Mouse (Mus musculus): Measurements from ENCODE around the gene Zic4. TPM values are rescaled to one million over a fixed set of nuclear protein-coding genes. Genes with fewer than 3 reads are reported as not detected.
A peak's percentile ranks its signal among the peaks of the same experiment; 100 is the strongest.

Zic4 gene
- not detected in 2 replicates for polyA plus RNA-seq (2014; fragmentation: Nextera tagmentation; extraction: Ambion mirVana)

GRCm38 (mm10) chr9:91361856-91362601 is at the start of gene Zic4:
Zic4 (plus strand) TSS chr9:91362413.
- H3K27me3 ChIP-seq (replicated peaks; ENCODE audit: control insufficient read depth, insufficient read depth, low read length): peaks cover 96% of the 10 kb centered on the region

GRCm38 (mm10) chr9:91347591-91347990 is 14.6 kb upstream of the Zic4 start:
- no peaks in the 10 kb centered on the region for H3K9me3 ChIP-seq (ENCODE audit: control insufficient read depth, low read length)
- H3K9ac ChIP-seq (ENCODE audit: low read length): no peak overlapping the region
- ATAC-seq (replicated peaks; ENCODE audit: low FRiP score, low TSS enrichment, low read depth): no peak
- no peaks in the 10 kb centered on the region for H3K4me1 ChIP-seq (replicated peaks; ENCODE audit: control insufficient read depth, insufficient read depth, low read length)
- H3K36me3 ChIP-seq (ENCODE audit: control insufficient read depth, insufficient read depth, low read length): no peaks in the 10 kb centered on the region
- 61% methylated on average over 2 of the region's 2 CpGs for WGBS
- H3K27ac ChIP-seq (ENCODE audit: low read depth): no peak overlapping the region
- no peak overlapping the region for H3K4me2 ChIP-seq (ENCODE audit: low read length)
- H3K4me3 ChIP-seq (ENCODE audit: low read depth, low read length): no peak overlapping the region
- no peak for DNase-seq (ENCODE audit: low spot score)
- H3K27me3 ChIP-seq (replicated peaks; ENCODE audit: control insufficient read depth, insufficient read depth, low read length): peaks cover 46% of the 10 kb centered on the region

More at GRCm38 (mm10) chr9:91361856-91362601, at the start of gene Zic4:
- ATAC-seq (replicated peaks; ENCODE audit: low FRiP score, low TSS enrichment, low read depth): no peak
- Histone ChIP-seq H3K4me3 (ENCODE audit: low read depth, low read length) (peak within 1 kb of the TSS; percentile 19), H3K36me3 (ENCODE audit: control insufficient read depth, insufficient read depth, low read length) (no peaks in the 10 kb centered on the region), H3K9ac (ENCODE audit: low read length) (no peak within 1 kb of the TSS), H3K4me1 (replicated peaks; ENCODE audit: control insufficient read depth, insufficient read depth, low read length) (no peaks in the 10 kb centered on the region; the same call in 1 of the 2 replicates), H3K27ac (ENCODE audit: low read depth) (no peak within 1 kb of the TSS), H3K9me3 (ENCODE audit: control insufficient read depth, low read length) (no peaks in the 10 kb centered on the region), H3K4me2 (ENCODE audit: low read length) (peak within 1 kb of the TSS; percentile 38)
- DNase-seq (ENCODE audit: low spot score): peak; percentile 81
- WGBS: under 1% methylated on average over 43 of the region's 45 CpGs

GRCm38 (mm10) chr9:91348746-91349145 is 13.5 kb upstream of the Zic4 start:
- Histone ChIP-seq H3K4me2 (ENCODE audit: low read length) (no peak overlapping the region), H3K4me3 (ENCODE audit: low read depth, low read length) (no peak overlapping the region), H3K9me3 (ENCODE audit: control insufficient read depth, low read length) (no peaks in the 10 kb centered on the region), H3K36me3 (ENCODE audit: control insufficient read depth, insufficient read depth, low read length) (no peaks in the 10 kb centered on the region), H3K27ac (ENCODE audit: low read depth) (no peak overlapping the region), H3K4me1 (replicated peaks; ENCODE audit: control insufficient read depth, insufficient read depth, low read length) (no peaks in the 10 kb centered on the region), H3K9ac (ENCODE audit: low read length) (no peak overlapping the region), H3K27me3 (replicated peaks; ENCODE audit: control insufficient read depth, insufficient read depth, low read length) (peaks cover 58% of the 10 kb centered on the region)
- WGBS: 14% methylated on average over 1 of the region's 1 CpGs
- no peak for DNase-seq (ENCODE audit: low spot score)
- ATAC-seq (replicated peaks; ENCODE audit: low FRiP score, low TSS enrichment, low read depth): no peak

GRCm38 (mm10) chr9:91350211-91350791 is 11.9 kb upstream of the Zic4 start:
- H3K9me3 ChIP-seq (ENCODE audit: control insufficient read depth, low read length): no peaks in the 10 kb centered on the region
- H3K27me3 ChIP-seq (replicated peaks; ENCODE audit: control insufficient read depth, insufficient read depth, low read length): peaks cover 73% of the 10 kb centered on the region
- no peak overlapping the region for H3K4me2 ChIP-seq (ENCODE audit: low read length)
- no peaks in the 10 kb centered on the region for H3K4me1 ChIP-seq (replicated peaks; ENCODE audit: control insufficient read depth, insufficient read depth, low read length)
- no peaks in the 10 kb centered on the region for H3K36me3 ChIP-seq (ENCODE audit: control insufficient read depth, insufficient read depth, low read length)
- ATAC-seq (replicated peaks; ENCODE audit: low FRiP score, low TSS enrichment, low read depth) (no peak), DNase-seq (ENCODE audit: low spot score) (peak; percentile 56)
- WGBS: 2% methylated on average over 16 of the region's 16 CpGs
- H3K4me3 ChIP-seq (ENCODE audit: low read depth, low read length): no peak overlapping the region
- no peak overlapping the region for H3K9ac ChIP-seq (ENCODE audit: low read length)
- H3K27ac ChIP-seq (ENCODE audit: low read depth): no peak overlapping the region

- no peaks in the 10 kb centered on the region for H3K9me3 ChIP-seq (ENCODE audit: control insufficient read depth, low read length)
- no peaks in the 10 kb centered on the region for H3K4me1 ChIP-seq (replicated peaks; ENCODE audit: control insufficient read depth, insufficient read depth, low read length)
- H3K36me3 ChIP-seq (ENCODE audit: control insufficient read depth, insufficient read depth, low read length): no peaks in the 10 kb centered on the region
- ATAC-seq (replicated peaks; ENCODE audit: low FRiP score, low TSS enrichment, low read depth) (no peak), DNase-seq (ENCODE audit: low spot score) (no peak)
- no peak overlapping the region for H3K27ac ChIP-seq (ENCODE audit: low read depth)
- H3K27me3 ChIP-seq (replicated peaks; ENCODE audit: control insufficient read depth, insufficient read depth, low read length): peaks cover 79% of the 10 kb centered on the region
- no peak overlapping the region for H3K4me2 ChIP-seq (ENCODE audit: low read length)
- H3K4me3 ChIP-seq (ENCODE audit: low read depth, low read length): no peak overlapping the region
- H3K9ac ChIP-seq (ENCODE audit: low read length): no peak overlapping the region
- 0% methylated on average over 14 of the region's 14 CpGs for WGBS
Observed at GRCm38 (mm10) chr9:91350861-91351291, 11.3 kb upstream of the Zic4 start.

GRCm38 (mm10) chr9:91351361-91351760 is 10.9 kb upstream of the Zic4 start:
- H3K36me3 ChIP-seq (ENCODE audit: control insufficient read depth, insufficient read depth, low read length): no peaks in the 10 kb centered on the region
- H3K27ac ChIP-seq (ENCODE audit: low read depth): no peak overlapping the region
- ATAC-seq (replicated peaks; ENCODE audit: low FRiP score, low TSS enrichment, low read depth): no peak
- WGBS: 2% methylated on average over 5 of the region's 5 CpGs
- H3K9me3 ChIP-seq (ENCODE audit: control insufficient read depth, low read length): no peaks in the 10 kb centered on the region
- H3K9ac ChIP-seq (ENCODE audit: low read length): no peak overlapping the region
- peaks cover 84% of the 10 kb centered on the region for H3K27me3 ChIP-seq (replicated peaks; ENCODE audit: control insufficient read depth, insufficient read depth, low read length)
- no peak overlapping the region for H3K4me2 ChIP-seq (ENCODE audit: low read length)
- no peak overlapping the region for H3K4me3 ChIP-seq (ENCODE audit: low read depth, low read length)
- H3K4me1 ChIP-seq (replicated peaks; ENCODE audit: control insufficient read depth, insufficient read depth, low read length): no peaks in the 10 kb centered on the region
- peak; percentile 52 for DNase-seq (ENCODE audit: low spot score)

- H3K27ac ChIP-seq (ENCODE audit: low read depth): no peak overlapping the region
- WGBS: 2% methylated on average over 13 of the region's 13 CpGs
- no peak for ATAC-seq (replicated peaks; ENCODE audit: low FRiP score, low TSS enrichment, low read depth)
- DNase-seq (ENCODE audit: low spot score): peak; percentile 57
- H3K9me3 ChIP-seq (ENCODE audit: control insufficient read depth, low read length): no peaks in the 10 kb centered on the region
- no peaks in the 10 kb centered on the region for H3K4me1 ChIP-seq (replicated peaks; ENCODE audit: control insufficient read depth, insufficient read depth, low read length)
- no peak overlapping the region for H3K4me2 ChIP-seq (ENCODE audit: low read length)
- H3K36me3 ChIP-seq (ENCODE audit: control insufficient read depth, insufficient read depth, low read length): no peaks in the 10 kb centered on the region
- H3K9ac ChIP-seq (ENCODE audit: low read length): no peak overlapping the region
- H3K27me3 ChIP-seq (replicated peaks; ENCODE audit: control insufficient read depth, insufficient read depth, low read length): peaks cover 90% of the 10 kb centered on the region
- no peak overlapping the region for H3K4me3 ChIP-seq (ENCODE audit: low read depth, low read length)
Observed at GRCm38 (mm10) chr9:91351961-91352411, 10.2 kb upstream of the Zic4 start.

- H3K4me2 ChIP-seq (ENCODE audit: low read length): no peak overlapping the region
- H3K9me3 ChIP-seq (ENCODE audit: control insufficient read depth, low read length): no peaks in the 10 kb centered on the region
- DNase-seq (ENCODE audit: low spot score) (no peak), ATAC-seq (replicated peaks; ENCODE audit: low FRiP score, low TSS enrichment, low read depth) (no peak)
- no peaks in the 10 kb centered on the region for H3K4me1 ChIP-seq (replicated peaks; ENCODE audit: control insufficient read depth, insufficient read depth, low read length)
- no peak overlapping the region for H3K27ac ChIP-seq (ENCODE audit: low read depth)
- H3K27me3 ChIP-seq (replicated peaks; ENCODE audit: control insufficient read depth, insufficient read depth, low read length): peaks cover 93% of the 10 kb centered on the region
- H3K36me3 ChIP-seq (ENCODE audit: control insufficient read depth, insufficient read depth, low read length): no peaks in the 10 kb centered on the region
- H3K4me3 ChIP-seq (ENCODE audit: low read depth, low read length): no peak overlapping the region
- WGBS: under 1% methylated on average over 15 of the region's 15 CpGs
- no peak overlapping the region for H3K9ac ChIP-seq (ENCODE audit: low read length)
Observed at GRCm38 (mm10) chr9:91352786-91353185, 9.4 kb upstream of the Zic4 start.

All from intestine, embryonic 14.5 days (tissue).